Mouse (Mus musculus): Measurements from ENCODE around the gene Kcnab3. TPM values are rescaled to one million over a fixed set of nuclear protein-coding genes. Genes with fewer than 3 reads are reported as not detected.
A peak's percentile ranks its signal among the peaks of the same experiment; 100 is the strongest.

Kcnab3 gene
- polyA plus RNA-seq, 1 experiment from 2014 or later, result 3.0 TPM

GRCm38 (mm10) chr11:69365722-69366121 is 39.7 kb downstream of the Kcnab3 start:
- H3K9ac ChIP-seq, result peak overlapping the region; percentile 33; the same call in 1 of the 2 replicates
- peaks cover 60% of the 10 kb centered on the region for H3K4me1 ChIP-seq
- peaks cover 33% of the 10 kb centered on the region for H3K36me3 ChIP-seq
- H3K9me3 ChIP-seq (replicated peaks), result no peaks in the 10 kb centered on the region
- peak overlapping the region; percentile 85 for H3K4me3 ChIP-seq (replicated peaks)
- peak overlapping the region; percentile 90 for H3K4me2 ChIP-seq (replicated peaks)
- WGBS, result 9% methylated on average over 6 of the region's 6 CpGs
- ATAC-seq (ENCODE audit: insufficient number of reproducible peaks, low FRiP score, low TSS enrichment, low read depth), result no peak
- H3K27me3 ChIP-seq, result no peaks in the 10 kb centered on the region
- peak overlapping the region; percentile 99 for H3K27ac ChIP-seq (replicated peaks)

GRCm38 (mm10) chr11:69366157-69366854 is 40.2 kb downstream of the Kcnab3 start:
- H3K4me2 ChIP-seq (replicated peaks), result peak overlapping the region; percentile 90
- H3K4me1 ChIP-seq, result peaks cover 65% of the 10 kb centered on the region
- peak overlapping the region; percentile 33; the same call in 1 of the 2 replicates for H3K9ac ChIP-seq
- no peaks in the 10 kb centered on the region for H3K9me3 ChIP-seq (replicated peaks)
- H3K27ac ChIP-seq (replicated peaks), result peak overlapping the region; percentile 99
- peak; percentile 89 for ATAC-seq (ENCODE audit: insufficient number of reproducible peaks, low FRiP score, low TSS enrichment, low read depth)
- no peaks in the 10 kb centered on the region for H3K27me3 ChIP-seq
- WGBS, result under 1% methylated on average over 26 of the region's 26 CpGs
- H3K36me3 ChIP-seq, result peaks cover 27% of the 10 kb centered on the region
- peak overlapping the region; percentile 85 for H3K4me3 ChIP-seq (replicated peaks)

- Histone ChIP-seq H3K27ac (replicated peaks) (peak overlapping the region; percentile 99), H3K9ac (peak overlapping the region; percentile 98), H3K36me3 (peaks cover 20% of the 10 kb centered on the region), H3K4me3 (replicated peaks) (peak overlapping the region; percentile 85), H3K9me3 (replicated peaks) (no peaks in the 10 kb centered on the region), H3K4me2 (replicated peaks) (peak overlapping the region; percentile 90), H3K4me1 (peaks cover 65% of the 10 kb centered on the region), H3K27me3 (no peaks in the 10 kb centered on the region)
- ATAC-seq (ENCODE audit: insufficient number of reproducible peaks, low FRiP score, low TSS enrichment, low read depth), result no peak
- 0% methylated on average over 22 of the region's 22 CpGs for WGBS
Observed at GRCm38 (mm10) chr11:69366855-69367615, 41.0 kb downstream of the Kcnab3 start.

GRCm38 (mm10) chr11:69367616-69368355 is 41.7 kb downstream of the Kcnab3 start:
- Histone ChIP-seq H3K36me3 (peaks cover 17% of the 10 kb centered on the region), H3K4me1 (peaks cover 65% of the 10 kb centered on the region), H3K4me3 (replicated peaks) (peak overlapping the region; percentile 85), H3K27me3 (no peaks in the 10 kb centered on the region), H3K4me2 (replicated peaks) (peak overlapping the region; percentile 90), H3K9me3 (replicated peaks) (no peaks in the 10 kb centered on the region), H3K9ac (peak overlapping the region; percentile 98), H3K27ac (replicated peaks) (peak overlapping the region; percentile 99)
- WGBS, result under 1% methylated on average over 22 of the region's 22 CpGs
- no peak for ATAC-seq (ENCODE audit: insufficient number of reproducible peaks, low FRiP score, low TSS enrichment, low read depth)

- H3K9ac ChIP-seq, result peak overlapping the region; percentile 98
- no peaks in the 10 kb centered on the region for H3K27me3 ChIP-seq
- peaks cover 57% of the 10 kb centered on the region for H3K4me1 ChIP-seq
- peaks cover 17% of the 10 kb centered on the region for H3K36me3 ChIP-seq
- no peak for ATAC-seq (ENCODE audit: insufficient number of reproducible peaks, low FRiP score, low TSS enrichment, low read depth)
- H3K9me3 ChIP-seq (replicated peaks), result no peaks in the 10 kb centered on the region
- H3K4me2 ChIP-seq (replicated peaks), result peak overlapping the region; percentile 90
- H3K4me3 ChIP-seq (replicated peaks), result peak overlapping the region; percentile 85
- WGBS, result 0% methylated on average over 61 of the region's 106 CpGs
- peak overlapping the region; percentile 99 for H3K27ac ChIP-seq (replicated peaks)
Observed at GRCm38 (mm10) chr11:69368356-69369214, 42.5 kb downstream of the Kcnab3 start.

- H3K9ac ChIP-seq, result peak within 1 kb of the TSS; percentile 98
- peaks cover 50% of the 10 kb centered on the region for H3K4me1 ChIP-seq
- H3K4me3 ChIP-seq (replicated peaks), result peak within 1 kb of the TSS; percentile 85
- H3K9me3 ChIP-seq (replicated peaks), result no peaks in the 10 kb centered on the region
- under 1% methylated on average over 11 of the region's 34 CpGs for WGBS
- peak within 1 kb of the TSS; percentile 90 for H3K4me2 ChIP-seq (replicated peaks)
- no peaks in the 10 kb centered on the region for H3K27me3 ChIP-seq
- no peak for ATAC-seq (ENCODE audit: insufficient number of reproducible peaks, low FRiP score, low TSS enrichment, low read depth)
- H3K27ac ChIP-seq (replicated peaks), result peak within 1 kb of the TSS; percentile 99
- peaks cover 14% of the 10 kb centered on the region; the same call in 1 of the 2 replicates for H3K36me3 ChIP-seq
Observed at GRCm38 (mm10) chr11:69369215-69369989, 43.3 kb downstream of the Kcnab3 start, which contains the start of gene Chd3. Chd3 (minus strand) TSS chr11:69369406.

- 9% methylated on average over 2 of the region's 2 CpGs for WGBS
- H3K4me1 ChIP-seq, result peaks cover 42% of the 10 kb centered on the region
Observed at GRCm38 (mm10) chr11:69369990-69370816, 44.1 kb downstream of the Kcnab3 start.

GRCm38 (mm10) chr11:69370817-69371215 is 44.8 kb downstream of the Kcnab3 start:
- H3K27ac ChIP-seq (replicated peaks), result peak overlapping the region; percentile 81
- peaks cover 36% of the 10 kb centered on the region for H3K4me1 ChIP-seq
- peak overlapping the region; percentile 13; the same call in 1 of the 2 replicates for H3K4me2 ChIP-seq (replicated peaks)
- H3K4me3 ChIP-seq (replicated peaks), result no peak overlapping the region
- peaks cover 14% of the 10 kb centered on the region; the same call in 1 of the 2 replicates for H3K36me3 ChIP-seq
- no peaks in the 10 kb centered on the region for H3K9me3 ChIP-seq (replicated peaks)
- no peak overlapping the region for H3K9ac ChIP-seq
- ATAC-seq (ENCODE audit: insufficient number of reproducible peaks, low FRiP score, low TSS enrichment, low read depth), result no peak
- WGBS, result 26% methylated on average over 9 of the region's 9 CpGs
- H3K27me3 ChIP-seq, result no peaks in the 10 kb centered on the region

More at GRCm38 (mm10) chr11:69369990-69370816, 44.1 kb downstream of the Kcnab3 start:
- peak overlapping the region; percentile 90 for H3K4me2 ChIP-seq (replicated peaks)
- H3K27ac ChIP-seq (replicated peaks), result peak overlapping the region; percentile 99
- ATAC-seq (ENCODE audit: insufficient number of reproducible peaks, low FRiP score, low TSS enrichment, low read depth), result no peak
- H3K9ac ChIP-seq, result peak overlapping the region; percentile 0; the same call in 1 of the 2 replicates
- H3K4me3 ChIP-seq (replicated peaks), result peak overlapping the region; percentile 85
- H3K36me3 ChIP-seq, result peaks cover 14% of the 10 kb centered on the region; the same call in 1 of the 2 replicates
- H3K9me3 ChIP-seq (replicated peaks), result no peaks in the 10 kb centered on the region
- no peaks in the 10 kb centered on the region for H3K27me3 ChIP-seq

GRCm38 (mm10) chr11:69371601-69372000 is 45.5 kb downstream of the Kcnab3 start:
- Histone ChIP-seq H3K4me3 (replicated peaks) (no peak overlapping the region; the same call in 1 of the 2 replicates), H3K9ac (no peak overlapping the region), H3K27ac (replicated peaks) (peak overlapping the region; percentile 81), H3K27me3 (no peaks in the 10 kb centered on the region), H3K4me1 (peaks cover 30% of the 10 kb centered on the region), H3K36me3 (peaks cover 19% of the 10 kb centered on the region; the same call in 1 of the 2 replicates), H3K4me2 (replicated peaks) (no peak overlapping the region), H3K9me3 (replicated peaks) (no peaks in the 10 kb centered on the region)
- no peak for ATAC-seq (ENCODE audit: insufficient number of reproducible peaks, low FRiP score, low TSS enrichment, low read depth)
- 51% methylated on average over 12 of the region's 12 CpGs for WGBS
